Mouse (Mus musculus): ENCODE data around the gene Naa35.

GRCm38 (mm10) chr13:59674215-59674614 is 89.2 kb downstream of the Naa35 start:
- no peak for TF ChIP-seq CTCF (conservative IDR thresholded peaks at IDR 0.05; ENCODE audit: low read length)
- TF ChIP-seq NANOG (IDR thresholded peaks at IDR 0.05; ENCODE audit: borderline replicate concordance, low read length): no peak
- no peak for TF ChIP-seq POU5F1 (IDR thresholded peaks at IDR 0.05; ENCODE audit: borderline replicate concordance, low read length)
